Mouse (Mus musculus) macrophage (primary cell): ENCODE data around the gene Mplkip. TPM values are rescaled to one million over a fixed set of nuclear protein-coding genes. Genes with fewer than 3 reads are reported as not detected.

Experiments used
- H3K27ac ChIP-seq: fragments of 350-480 bp; formaldehyde crosslinking; 2 replicates; pipeline ENCODE4 v1.9.0; 2021
- H3K36me3 ChIP-seq: fragments of 350-480 bp; formaldehyde crosslinking; 2 replicates; pipeline ENCODE4 v1.9.0; 2021; ENCODE audit errors: inconsistent target
- H3K4me3 ChIP-seq: fragments of 350-480 bp; formaldehyde crosslinking; 2 replicates; pipeline ENCODE4 v1.9.0; 2021; ENCODE audit errors: inconsistent target
- H3K79me2 ChIP-seq: fragments of 350-480 bp; formaldehyde crosslinking; 2 replicates; pipeline ENCODE4 v1.9.0; 2021; ENCODE audit errors: inconsistent target
- WGBS: methylation state at CpG from one replicate; pipeline ENCODE4 v1.1.7; 2026; ENCODE audit warnings: inconsistent platforms; ENCODE audit not compliant: missing documents; 5-methylcytosine and 5-hydroxymethylcytosine counted together
- polyA plus RNA-seq: library from polyadenylated mRNA; stranded (reverse); fragments of 250-400 nt; gene quantifications from 3 replicates; pipeline ENCODE4 v1.2.4, GENCODE M21; 2018; ENCODE audit warnings: inconsistent platforms

Mplkip gene
- polyA plus RNA-seq, 1 experiment from 2014 or later, result 10.6 TPM

GRCm38 (mm10) chr13:17717357-17717756 lies 22.4 kb downstream of the Mplkip start:
- no peak overlapping the region for H3K4me3 ChIP-seq
- no peaks in the 10 kb centered on the region; the same call in 1 of the 2 replicates for H3K79me2 ChIP-seq
- peaks cover 40% of the 10 kb centered on the region for H3K36me3 ChIP-seq
- 86% methylated on average over 1 of the region's 1 CpGs for WGBS
- H3K27ac ChIP-seq, result no peak overlapping the region

GRCm38 (mm10) chr13:17727922-17728321 lies 32.9 kb downstream of the Mplkip start:
- no peak overlapping the region for H3K4me3 ChIP-seq
- H3K79me2 ChIP-seq, result no peaks in the 10 kb centered on the region
- H3K27ac ChIP-seq, result no peak overlapping the region
- peaks cover 10% of the 10 kb centered on the region for H3K36me3 ChIP-seq
- 66% methylated on average over 2 of the region's 4 CpGs for WGBS

- 65% methylated on average over 3 of the region's 3 CpGs for WGBS
Observed at GRCm38 (mm10) chr13:17728798-17729197, 33.8 kb downstream of the Mplkip start.

More at GRCm38 (mm10) chr13:17728798-17729197, 33.8 kb downstream of the Mplkip start:
- H3K27ac ChIP-seq, result no peak overlapping the region
- no peaks in the 10 kb centered on the region for H3K79me2 ChIP-seq
- H3K4me3 ChIP-seq, result no peak overlapping the region
- H3K36me3 ChIP-seq, result peaks cover 10% of the 10 kb centered on the region

Other genes with a start within 250 kb of the Mplkip start
- gene Sugct, start 361 bp downstream of the Mplkip start, polyA plus RNA-seq, result 0.50 to 0.74 TPM (median 0.52 TPM) in 3 replicates
- gene Cdk13, start 109.9 kb downstream of the Mplkip start, polyA plus RNA-seq, result 23.1 to 34.6 TPM (median 26.1 TPM) in 3 replicates
- gene Rala, start 249.0 kb downstream of the Mplkip start, polyA plus RNA-seq, result 36.3 to 69.1 TPM (median 40.8 TPM) in 3 replicates